ENCODE assay signal across 14 mouse cellular contexts in genomic region chr9:105467787-105468186, GRCm38 (mm10). TPM values are rescaled to one million over a fixed set of nuclear protein-coding genes. Genes with fewer than 3 reads are reported as not detected.
DNase-seq lines count a peak whose midpoint lies in the region; ATAC-seq and TF ChIP-seq lines count a peak whose summit lies in the region.
"Had no signal": no experiment of that assay in that cellular context is flagged by ENCODE, and none has a peak within 500 bp of the region (broad histone marks: within the 10 kb centered on the region; RNA-seq: fewer than 3 reads in every experiment).

No protein-coding gene starts in this region.

- no peaks in the 10 kb centered on the region for H3K9me3 ChIP-seq in kidney, postnatal 0 days (replicated peaks; ENCODE audit: low read length)
- peaks cover 6% of the 10 kb centered on the region; the same call in 1 of the 2 replicates for H3K9me3 ChIP-seq in kidney, embryonic 14.5 days (ENCODE audit: control insufficient read depth, low read length)
- H3K9me3 ChIP-seq in stomach, postnatal 0 days (ENCODE audit: control insufficient read depth, low read length) = no peaks in the 10 kb centered on the region
- H3K9me3 ChIP-seq: embryonic facial prominence, embryonic 13.5 days; limb, embryonic 15.5 days had no signal

- no peak for TF ChIP-seq POLR2A in thymus, adult 2 months (IDR thresholded peaks at IDR 0.05; ENCODE audit: control insufficient read depth, extremely low read depth, insufficient read depth, low read length, poor library complexity)

- TF ChIP-seq CTCF in kidney, postnatal 0 days (IDR thresholded peaks at IDR 0.05; ENCODE audit: low read depth) = peak; percentile 39; the same call in 1 of the 2 replicates
- TF ChIP-seq CTCF in thymus, adult 2 months (IDR thresholded peaks at IDR 0.05; ENCODE audit: borderline replicate concordance, control insufficient read depth, extremely low read depth, insufficient read depth, low read length, poor library complexity) = no peak
- peak; percentile 57 for TF ChIP-seq CTCF in stomach, postnatal 0 days (IDR thresholded peaks at IDR 0.05; ENCODE audit: low read depth)

- no peak overlapping the region for H3K9ac ChIP-seq in kidney, postnatal 0 days (ENCODE audit: low read depth, low read length)
- no peak overlapping the region for H3K9ac ChIP-seq in kidney, embryonic 14.5 days (ENCODE audit: low read depth, low read length)
- no peak overlapping the region for H3K9ac ChIP-seq in stomach, postnatal 0 days (ENCODE audit: low read length)
- H3K9ac ChIP-seq: embryonic facial prominence, embryonic 13.5 days; heart, embryonic 13.5 days; limb, embryonic 15.5 days; neural tube, embryonic 13.5 days had no signal

- ATAC-seq in CD4-positive, CD25-positive, alpha-beta regulatory T cell, adult 4 months = no peak
- no peak for ATAC-seq in kidney, postnatal 0 days (replicated peaks; ENCODE audit: low FRiP score, low read depth)
- ATAC-seq in kidney, embryonic 14.5 days (ENCODE audit: low FRiP score, low TSS enrichment) = no peak
- ATAC-seq in stomach, postnatal 0 days (ENCODE audit: low FRiP score, low TSS enrichment) = no peak
- ATAC-seq: forebrain, embryonic 16.5 days; inflammation-experienced regulatory T-cells, adult 6 months had no signal

- no peak for TF ChIP-seq EP300 in stomach, postnatal 0 days (optimal IDR thresholded peaks at IDR 0.05)

- peak; percentile 23 for DNase-seq in CD4-positive, CD25-positive, alpha-beta regulatory T cell, adult 2 months (ENCODE audit: low read depth, low spot score)
- DNase-seq in kidney, postnatal 0 days (ENCODE audit: low spot score) = no peak
- peak; percentile 13 for DNase-seq in thymus, adult 2 months
- no peak for DNase-seq in thymus, postnatal 0 days (ENCODE audit: low spot score)
- no peak for DNase-seq in stomach, postnatal 0 days (ENCODE audit: low spot score)
- DNase-seq in ovary, adult 18-20 months (ENCODE audit: low spot score) = no peak

- no peak overlapping the region for H3K4me2 ChIP-seq in kidney, postnatal 0 days (ENCODE audit: low read length)
- no peak overlapping the region for H3K4me2 ChIP-seq in kidney, embryonic 14.5 days (replicated peaks; ENCODE audit: low read depth, low read length)
- no peak overlapping the region for H3K4me2 ChIP-seq in stomach, postnatal 0 days (replicated peaks; ENCODE audit: low read depth)
- H3K4me2 ChIP-seq: embryonic facial prominence, embryonic 13.5 days; heart, embryonic 13.5 days; limb, embryonic 15.5 days; neural tube, embryonic 13.5 days had no signal

- no peak overlapping the region for H3K27ac ChIP-seq in kidney, postnatal 0 days
- H3K27ac ChIP-seq in kidney, embryonic 14.5 days (ENCODE audit: low read depth, low read length) = no peak overlapping the region
- no peak overlapping the region for H3K27ac ChIP-seq in thymus, adult 2 months (ENCODE audit: control insufficient read depth, insufficient read depth, low read length)
- H3K27ac ChIP-seq in stomach, postnatal 0 days (replicated peaks) = no peak overlapping the region
- H3K27ac ChIP-seq: embryonic facial prominence, embryonic 13.5 days; heart, embryonic 13.5 days; limb, embryonic 15.5 days; neural tube, embryonic 13.5 days had no signal

- WGBS in kidney, postnatal 0 days = 96% methylated on average over 3 of the region's 3 CpGs
- 96% methylated on average over 3 of the region's 3 CpGs for WGBS in kidney, embryonic 14.5 days
- WGBS in thymus, adult 2 months = 100% methylated on average over 3 of the region's 3 CpGs
- 98% methylated on average over 3 of the region's 3 CpGs for WGBS in stomach, postnatal 0 days

- no peak overlapping the region for H3K4me3 ChIP-seq in kidney, postnatal 0 days (replicated peaks; ENCODE audit: low read depth, low read length)
- no peak overlapping the region for H3K4me3 ChIP-seq in kidney, embryonic 14.5 days (ENCODE audit: low read length)
- no peak overlapping the region for H3K4me3 ChIP-seq in thymus, adult 2 months (ENCODE audit: control insufficient read depth, insufficient read depth, low read length)
- H3K4me3 ChIP-seq in stomach, postnatal 0 days (ENCODE audit: low read depth, low read length) = no peak overlapping the region
- H3K4me3 ChIP-seq: embryonic facial prominence, embryonic 13.5 days; heart, embryonic 13.5 days; limb, embryonic 15.5 days; neural tube, embryonic 13.5 days had no signal

- H3K36me3 ChIP-seq in kidney, postnatal 0 days (ENCODE audit: insufficient read depth, low read length) = peaks cover 16% of the 10 kb centered on the region; the same call in 1 of the 2 replicates
- H3K36me3 ChIP-seq in kidney, embryonic 14.5 days (ENCODE audit: control insufficient read depth, insufficient read depth, low read length) = peaks cover 21% of the 10 kb centered on the region
- H3K36me3 ChIP-seq in thymus, adult 2 months (ENCODE audit: control insufficient read depth, insufficient read depth, low read length) = peaks cover 8% of the 10 kb centered on the region; the same call in 1 of the 2 replicates
- 0 out of 2 replicates have a peak, but pooled peaks cover 8% of the 10 kb centered on the region for H3K36me3 ChIP-seq in stomach, postnatal 0 days (ENCODE audit: control insufficient read depth, insufficient read depth, low read length)

- no peaks in the 10 kb centered on the region for H3K4me1 ChIP-seq in kidney, postnatal 0 days (replicated peaks; ENCODE audit: insufficient read depth, low read length)
- H3K4me1 ChIP-seq in kidney, embryonic 14.5 days (ENCODE audit: control insufficient read depth, insufficient read depth, low read length) = no peaks in the 10 kb centered on the region
- H3K4me1 ChIP-seq in thymus, adult 2 months (replicated peaks; ENCODE audit: control insufficient read depth, insufficient read depth, low read length) = no peaks in the 10 kb centered on the region
- H3K4me1 ChIP-seq in stomach, postnatal 0 days (replicated peaks; ENCODE audit: control insufficient read depth, insufficient read depth) = no peaks in the 10 kb centered on the region
- H3K4me1 ChIP-seq: embryonic facial prominence, embryonic 13.5 days; heart, embryonic 13.5 days; limb, embryonic 15.5 days; neural tube, embryonic 13.5 days had no signal

- no peaks in the 10 kb centered on the region for H3K27me3 ChIP-seq in kidney, postnatal 0 days (ENCODE audit: insufficient read depth, low read length)
- no peaks in the 10 kb centered on the region for H3K27me3 ChIP-seq in kidney, embryonic 14.5 days (ENCODE audit: control insufficient read depth, insufficient read depth, low read length)
- H3K27me3 ChIP-seq in thymus, adult 2 months (ENCODE audit: control insufficient read depth, insufficient read depth, low read length) = no peaks in the 10 kb centered on the region
- H3K27me3 ChIP-seq in stomach, postnatal 0 days (ENCODE audit: control insufficient read depth, insufficient read depth, low read length) = no peaks in the 10 kb centered on the region
- H3K27me3 ChIP-seq: embryonic facial prominence, embryonic 13.5 days; heart, embryonic 13.5 days; limb, embryonic 15.5 days; neural tube, embryonic 13.5 days had no signal

RNA-seq across cellular contexts. Expression of gene Atp2c1, which starts 59.3 kb away (rescaled TPM):
- 10 to 100 TPM; 19.2 to 20.3 TPM for polyA plus RNA-seq in CD4-positive, CD25-positive, alpha-beta regulatory T cell, adult 4 months (2017; shearing (Covaris generic))
- 56.0 and 56.3 TPM in 2 replicates for polyA plus RNA-seq in kidney, postnatal 0 days (2015; fragmentation: Nextera tagmentation; extraction: Ambion mirVana)
- polyA plus RNA-seq in kidney, embryonic 14.5 days (2014; fragmentation: Nextera tagmentation; extraction: Ambion mirVana) = 33.7 and 62.9 TPM in 2 replicates
- polyA plus RNA-seq in thymus, adult 2 months (2012; rRNA removed) = 48.9 and 53.2 TPM in 2 replicates
- polyA plus RNA-seq in thymus, postnatal 0 days (2015; fragmentation: Nextera tagmentation; extraction: Ambion mirVana) = 28.8 and 37.7 TPM in 2 replicates
- polyA plus RNA-seq in stomach, postnatal 0 days (2015; fragmentation: Nextera tagmentation; extraction: Ambion mirVana) = 33.2 and 36.6 TPM in 2 replicates

Comparison
In these comparisons a context has a peak if more than half of its experiments do, and no peak if none do; other contexts are left out.
1. DNase-seq: peak in CD4-positive, CD25-positive, alpha-beta regulatory T cell, adult 2 months (single experiment) and thymus, adult 2 months (single experiment); none in kidney, postnatal 0 days (single experiment), thymus, postnatal 0 days (single experiment), stomach, postnatal 0 days (single experiment) and ovary, adult 18-20 months (single experiment).